Mouse (Mus musculus): ENCODE results near the gene Nr0b2.

Nr0b2 gene

DNA sequence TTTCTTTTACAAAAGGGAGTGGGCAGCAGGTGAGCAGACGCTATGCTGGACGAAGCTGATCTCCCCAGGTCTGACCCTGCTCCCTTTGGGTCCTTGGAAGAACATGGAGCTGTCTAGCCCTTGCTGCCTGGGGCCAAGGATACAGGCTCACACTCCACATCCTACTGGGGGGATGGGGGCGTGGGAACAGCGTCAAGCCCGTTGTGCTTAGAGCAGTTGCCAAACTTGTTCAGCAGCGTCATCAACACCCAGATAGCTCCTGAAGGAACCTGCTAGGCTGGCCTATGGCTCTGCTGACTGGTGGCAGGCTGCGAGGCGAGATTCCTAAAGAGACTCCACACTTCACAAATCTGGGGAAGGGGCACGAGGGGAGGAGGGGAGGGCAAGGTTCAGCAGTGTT, 52.2 kb downstream of the Nr0b2 start:
- ATAC-seq (ENCODE audit: low TSS enrichment), result no peak

All from frontal cortex, adult (tissue).